Mouse (Mus musculus): Measurements from ENCODE around the gene Spag5. TPM values are rescaled to one million over a fixed set of nuclear protein-coding genes. Genes with fewer than 3 reads are reported as not detected.

Spag5 gene
- polyA plus RNA-seq, 1 experiment from 2014 or later, result 10.5 TPM

DNA sequence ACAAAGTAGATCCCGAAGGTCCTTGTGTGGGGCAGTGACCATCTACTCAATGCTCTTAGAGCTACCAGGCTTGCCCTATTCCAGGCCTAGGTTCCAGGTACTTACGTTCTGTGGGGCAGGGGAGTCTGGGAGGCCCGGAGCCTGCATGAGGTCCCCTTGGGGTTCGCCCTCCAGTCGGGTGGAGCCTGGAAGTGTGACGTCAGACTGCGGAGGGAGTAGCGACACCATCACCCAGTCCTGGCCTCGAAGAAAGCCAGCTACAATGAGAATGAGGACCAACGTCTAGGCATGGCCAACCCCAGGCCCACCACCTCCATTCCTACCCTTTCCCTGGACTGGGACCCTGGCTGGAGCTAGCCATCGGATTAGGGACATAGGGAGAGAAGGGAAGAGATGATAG is 70.4 kb downstream of the Spag5 start:
- H3K36me3 ChIP-seq (ENCODE audit: control insufficient read depth, insufficient read depth, low read length), result no peaks in the 10 kb centered on the region
- no peak overlapping the region for H3K27ac ChIP-seq (ENCODE audit: low read depth, low read length)
- no peak overlapping the region for H3K4me3 ChIP-seq (ENCODE audit: low read length)
- no peaks in the 10 kb centered on the region for H3K9me3 ChIP-seq (ENCODE audit: control insufficient read depth, low read length)
- ATAC-seq, result no peak
- no peaks in the 10 kb centered on the region for H3K4me1 ChIP-seq (ENCODE audit: control insufficient read depth, insufficient read depth, low read depth, low read length)
- no peak overlapping the region for H3K4me2 ChIP-seq (ENCODE audit: low read length)
- no peaks in the 10 kb centered on the region for H3K27me3 ChIP-seq (replicated peaks; ENCODE audit: control insufficient read depth, insufficient read depth, low read length)
- WGBS, result 91% methylated on average over 9 of the region's 11 CpGs
- no peak overlapping the region for H3K9ac ChIP-seq (ENCODE audit: low read depth, low read length)

Other genes starting within 250 kb of the Spag5 start
- 34.6 and 35.2 TPM in 2 replicates for gene Eral1, start 221.1 kb upstream of the Spag5 start, polyA plus RNA-seq (2015; fragmentation: Nextera tagmentation; extraction: Ambion mirVana)
- gene Fam222b, start 206.9 kb upstream of the Spag5 start, polyA plus RNA-seq (2015; fragmentation: Nextera tagmentation; extraction: Ambion mirVana), result 21.8 and 33.4 TPM in 2 replicates
- gene Traf4, start 135.9 kb upstream of the Spag5 start, polyA plus RNA-seq (2015; fragmentation: Nextera tagmentation; extraction: Ambion mirVana), result 80.1 and 97.4 TPM in 2 replicates
- 7.1 and 7.7 TPM in 2 replicates for gene Nek8, start 124.9 kb upstream of the Spag5 start, polyA plus RNA-seq (2015; fragmentation: Nextera tagmentation; extraction: Ambion mirVana)
- gene Tlcd1, start 124.8 kb upstream of the Spag5 start, polyA plus RNA-seq (2015; fragmentation: Nextera tagmentation; extraction: Ambion mirVana), result 19.7 and 20.1 TPM in 2 replicates
- 662 and 677 TPM in 2 replicates for gene Rpl23a, start 117.9 kb upstream of the Spag5 start, polyA plus RNA-seq (2015; fragmentation: Nextera tagmentation; extraction: Ambion mirVana)
- gene Rab34, start 113.1 kb upstream of the Spag5 start, polyA plus RNA-seq (2015; fragmentation: Nextera tagmentation; extraction: Ambion mirVana), result 57.3 and 60.3 TPM in 2 replicates
- gene Proca1, start 108.1 kb upstream of the Spag5 start, polyA plus RNA-seq (2015; fragmentation: Nextera tagmentation; extraction: Ambion mirVana), result 2.3 and 4.0 TPM in 2 replicates
- 99.8 and 110 TPM in 2 replicates for gene Sdf2, start 55.8 kb upstream of the Spag5 start, polyA plus RNA-seq (2015; fragmentation: Nextera tagmentation; extraction: Ambion mirVana)
- gene Supt6, start 55.5 kb upstream of the Spag5 start, polyA plus RNA-seq (2015; fragmentation: Nextera tagmentation; extraction: Ambion mirVana), result 21.5 and 27.3 TPM in 2 replicates
- gene 2610507B11Rik, start 39.8 kb upstream of the Spag5 start, polyA plus RNA-seq (2015; fragmentation: Nextera tagmentation; extraction: Ambion mirVana), result 55.1 and 57.4 TPM in 2 replicates
- 0.16 and 0.40 TPM in 2 replicates for gene BC030499, start 10.7 kb upstream of the Spag5 start, polyA plus RNA-seq (2015; fragmentation: Nextera tagmentation; extraction: Ambion mirVana)
- 390 and 562 TPM in 2 replicates for gene Aldoc, start 21.4 kb downstream of the Spag5 start, polyA plus RNA-seq (2015; fragmentation: Nextera tagmentation; extraction: Ambion mirVana)
- 101 and 107 TPM in 2 replicates for gene Pigs, start 26.9 kb downstream of the Spag5 start, polyA plus RNA-seq (2015; fragmentation: Nextera tagmentation; extraction: Ambion mirVana)
- 86.5 and 91.1 TPM in 2 replicates for gene Unc119, start 42.0 kb downstream of the Spag5 start, polyA plus RNA-seq (2015; fragmentation: Nextera tagmentation; extraction: Ambion mirVana)
- gene Foxn1, start 85.0 kb downstream of the Spag5 start, polyA plus RNA-seq (2015; fragmentation: Nextera tagmentation; extraction: Ambion mirVana), result not detected in 2 replicates
- not detected in 2 replicates for gene Slc13a2, start 120.7 kb downstream of the Spag5 start, polyA plus RNA-seq (2015; fragmentation: Nextera tagmentation; extraction: Ambion mirVana)
- gene Slc46a1, start 164.2 kb downstream of the Spag5 start, polyA plus RNA-seq (2015; fragmentation: Nextera tagmentation; extraction: Ambion mirVana), result 27.8 and 31.1 TPM in 2 replicates
- gene Sarm1, start 196.2 kb downstream of the Spag5 start, polyA plus RNA-seq (2015; fragmentation: Nextera tagmentation; extraction: Ambion mirVana), result 43.5 and 51.3 TPM in 2 replicates
- gene Vtn, start 197.6 kb downstream of the Spag5 start, polyA plus RNA-seq (2015; fragmentation: Nextera tagmentation; extraction: Ambion mirVana), result 150 and 176 TPM in 2 replicates
- 0.11 and 0.20 TPM in 2 replicates for gene Sebox, start 201.9 kb downstream of the Spag5 start, polyA plus RNA-seq (2015; fragmentation: Nextera tagmentation; extraction: Ambion mirVana)
- gene Tmem199, start 210.6 kb downstream of the Spag5 start, polyA plus RNA-seq (2015; fragmentation: Nextera tagmentation; extraction: Ambion mirVana), result 87.9 and 95.5 TPM in 2 replicates
- 189 and 196 TPM in 2 replicates for gene Poldip2, start 210.7 kb downstream of the Spag5 start, polyA plus RNA-seq (2015; fragmentation: Nextera tagmentation; extraction: Ambion mirVana)
- 69.3 and 70.8 TPM in 2 replicates for gene Tnfaip1, start 234.8 kb downstream of the Spag5 start, polyA plus RNA-seq (2015; fragmentation: Nextera tagmentation; extraction: Ambion mirVana)
- 118 and 124 TPM in 2 replicates for gene Ift20, start 234.8 kb downstream of the Spag5 start, polyA plus RNA-seq (2015; fragmentation: Nextera tagmentation; extraction: Ambion mirVana)
- gene Tmem97, start 249.2 kb downstream of the Spag5 start, polyA plus RNA-seq (2015; fragmentation: Nextera tagmentation; extraction: Ambion mirVana), result 44.0 and 48.3 TPM in 2 replicates

All from hindbrain, embryonic 16.5 days (tissue).